Mouse (Mus musculus) heart, adult 2 months (tissue): ENCODE results near the gene Ppp2r5b. TPM values are rescaled to one million over a fixed set of nuclear protein-coding genes. Genes with fewer than 3 reads are reported as not detected.

Experiments
- DNase-seq, 2 experiments: peaks; one replicate each; pipeline ENCODE4 v3.0.0; 2021
- H3K27ac ChIP-seq: fragments of 200-600 bp; 2 replicates; pipeline ENCODE4 v1.8.1; 2022
- H3K27me3 ChIP-seq: fragments of 200-500 bp; 2 replicates; pipeline ENCODE4 v1.6.1; 2012; ENCODE audit warnings: mild to moderate bottlenecking, low read length, inconsistent platforms, mixed read lengths; ENCODE audit not compliant: control insufficient read depth, insufficient read depth
- H3K36me3 ChIP-seq: fragments of 200-500 bp; 2 replicates; pipeline ENCODE4 v1.6.1; 2012; ENCODE audit warnings: low read length, inconsistent platforms; ENCODE audit not compliant: control insufficient read depth, insufficient read depth
- H3K4me1 ChIP-seq: fragments of 200-500 bp; 2 replicates; pipeline ENCODE4 v1.6.1; 2011; ENCODE audit warnings: low read length; ENCODE audit not compliant: control insufficient read depth, insufficient read depth
- H3K4me3 ChIP-seq: fragments of 200-600 bp; 2 replicates; pipeline ENCODE4 v1.8.1; 2022
- H3K79me2 ChIP-seq: fragments of 200-500 bp; replicated peaks from 2 replicates; pipeline ENCODE4 v1.6.1; 2012; ENCODE audit warnings: mild to moderate bottlenecking, inconsistent platforms, low read length, moderate library complexity, mixed read lengths; ENCODE audit not compliant: control insufficient read depth, insufficient read depth
- H3K9ac ChIP-seq: fragments of 200-500 bp; 2 replicates; pipeline ENCODE4 v1.6.1; 2012; ENCODE audit warnings: low read depth, mild to moderate bottlenecking, control low read depth, inconsistent platforms, low read length, mixed read lengths
- CTCF ChIP-seq: fragments of 200-600 bp; IDR thresholded peaks from 2 replicates; pipeline ENCODE4 v1.8.1; 2022; ENCODE audit warnings: antibody characterized with exemption, mild to moderate bottlenecking, moderate library complexity
- EP300 ChIP-seq: fragments of 200-500 bp; IDR thresholded peaks from 2 replicates; pipeline ENCODE4 v1.6.1; 2011; ENCODE audit warnings: low read depth, low read length, control low read depth; ENCODE audit not compliant: insufficient read depth
- POLR2A ChIP-seq: fragments of 200-500 bp; IDR thresholded peaks from 2 replicates; pipeline ENCODE4 v1.6.1; 2011; ENCODE audit warnings: mild to moderate bottlenecking, low read depth, low read length, control low read depth; ENCODE audit not compliant: insufficient read depth
- WGBS: fragments of 180-500 bp; shearing (Covaris S2); methylation state at CpG from one replicate; pipeline ENCODE4 v1.1.7; 2018; 5-methylcytosine and 5-hydroxymethylcytosine counted together
- intact Hi-C: fragments of 180-260 bp; cut with DNase I; formaldehyde crosslinking; loops from one replicate; pipeline ENCODE4 v1.15.1; 2025
- polyA plus RNA-seq: library from polyadenylated mRNA; depleted of rRNA; stranded (reverse); fragments of >200 nt; gene quantifications from 2 replicates; pipeline ENCODE4 v1.2.3, GENCODE M21; 2012
- total RNA-seq, 2 experiments: library from RNA; stranded (reverse); gene quantifications; 2 replicates each; pipeline ENCODE4 v1.2.3; 2021

Ppp2r5b gene
- total and polyA plus RNA-seq, 3 experiments = 34.8 to 36.8 (median 35.1) TPM

DNA sequence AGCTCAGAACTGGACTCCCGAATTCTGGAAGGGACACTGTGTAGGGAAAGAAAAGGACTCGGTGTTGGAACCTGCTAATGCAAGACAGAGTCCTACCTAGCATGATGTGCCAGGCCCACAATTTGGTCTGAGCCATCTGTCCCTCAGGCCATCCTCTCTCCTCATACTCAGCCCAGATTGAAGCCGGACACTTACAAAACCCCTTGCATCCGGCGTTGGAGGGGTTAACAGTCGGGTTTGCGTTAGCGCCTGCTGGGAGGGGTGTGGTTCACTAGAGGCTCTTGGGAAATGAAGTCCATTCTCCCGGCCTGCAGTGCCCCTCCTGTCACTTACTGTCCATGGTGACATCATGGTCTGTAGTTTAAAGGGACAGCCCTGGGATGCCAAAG, 375 bp upstream of the Ppp2r5b start:
- Histone ChIP-seq H3K4me3 (peak overlapping the region; percentile 81), H3K36me3 (no peaks in the 10 kb centered on the region), H3K27ac (peak overlapping the region; percentile 99), H3K9ac (peak overlapping the region; percentile 79), H3K79me2 (no peaks in the 10 kb centered on the region), H3K4me1 (peaks cover 3% of the 10 kb centered on the region), H3K27me3 (no peaks in the 10 kb centered on the region)
- TF ChIP-seq EP300 (peak; percentile 77; the same call in 1 of the 2 replicates), POLR2A (peak; percentile 48; the same call in 1 of the 2 replicates), CTCF (no peak)
- intact Hi-C loops = loop anchor here (1.0 to 2.0 kb wide), 2 partner anchors 95 to 108 kb away; partner anchors contain the start of genes Arl2, Batf2 and Snx15
- DNase-seq = peak; percentile 88 to 91
- under 1% methylated on average over 9 of the region's 9 CpGs for WGBS

GRCm38 (mm10) chr19:6234337-6235083, 1.2 kb downstream of the Ppp2r5b start:
- no peaks in the 10 kb centered on the region for H3K27me3 ChIP-seq
- H3K4me1 ChIP-seq = peaks cover 3% of the 10 kb centered on the region
- no peaks in the 10 kb centered on the region for H3K79me2 ChIP-seq
- H3K27ac ChIP-seq = peak overlapping the region; percentile 99; the same call in 1 of the 2 replicates
- intact Hi-C loops = no loop called here
- peak overlapping the region; percentile 89 for H3K9ac ChIP-seq
- peak; percentile 32 to 45 for DNase-seq
- TF ChIP-seq POLR2A = no peak
- no peak for TF ChIP-seq CTCF
- no peak for TF ChIP-seq EP300
- H3K36me3 ChIP-seq = no peaks in the 10 kb centered on the region
- 73% methylated on average over 11 of the region's 11 CpGs for WGBS
- peak overlapping the region; percentile 81 for H3K4me3 ChIP-seq

DNA sequence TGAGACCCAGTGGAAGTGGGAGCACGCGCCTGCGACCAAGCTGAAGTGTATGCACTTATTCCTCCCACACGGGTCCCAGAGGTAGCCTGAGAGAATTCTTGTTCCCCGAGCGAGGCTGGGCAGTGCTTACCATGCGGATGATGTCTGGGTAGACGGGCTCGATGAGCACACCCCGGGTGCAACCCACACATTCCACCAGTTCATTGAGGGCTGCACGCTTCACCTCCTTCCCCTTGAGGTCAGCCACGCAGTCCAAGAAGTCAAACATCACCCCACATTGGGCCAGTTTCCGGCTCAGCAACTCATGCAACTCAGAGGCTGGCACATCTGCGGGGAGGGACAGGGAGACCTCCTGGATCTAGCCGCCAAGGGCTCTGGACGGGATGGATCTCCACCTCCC, 2.0 kb downstream of the Ppp2r5b start:
- no peak for DNase-seq
- intact Hi-C loops = no loop called here
- H3K79me2 ChIP-seq = no peaks in the 10 kb centered on the region
- H3K4me3 ChIP-seq = no peak overlapping the region
- no peak overlapping the region for H3K9ac ChIP-seq
- no peak for TF ChIP-seq CTCF
- no peaks in the 10 kb centered on the region for H3K27me3 ChIP-seq
- H3K27ac ChIP-seq = no peak overlapping the region
- 88% methylated on average over 16 of the region's 16 CpGs for WGBS
- H3K36me3 ChIP-seq = no peaks in the 10 kb centered on the region
- H3K4me1 ChIP-seq = peaks cover 3% of the 10 kb centered on the region

- H3K36me3 ChIP-seq = no peaks in the 10 kb centered on the region
These were observed 4.6 kb downstream of the Ppp2r5b start for GRCm38 (mm10) chr19:6231036-6231435.

GRCm38 (mm10) chr19:6230411-6230810, 5.3 kb downstream of the Ppp2r5b start:
- WGBS = 80% methylated on average over 4 of the region's 4 CpGs
- Histone ChIP-seq H3K4me3 (no peak overlapping the region), H3K27me3 (no peaks in the 10 kb centered on the region), H3K36me3 (no peaks in the 10 kb centered on the region), H3K4me1 (no peaks in the 10 kb centered on the region; the same call in 1 of the 2 replicates), H3K79me2 (no peaks in the 10 kb centered on the region), H3K27ac (no peak overlapping the region), H3K9ac (no peak overlapping the region)
- intact Hi-C loops = no loop called here
- DNase-seq = peak; percentile 32 to 45
- TF ChIP-seq EP300 = no peak
- TF ChIP-seq POLR2A = no peak
- TF ChIP-seq CTCF = no peak

More at GRCm38 (mm10) chr19:6231036-6231435, 4.6 kb downstream of the Ppp2r5b start:
- DNase-seq = no peak
- WGBS = 62% methylated on average over 2 of the region's 2 CpGs
- intact Hi-C loops = no loop called here
- H3K4me3 ChIP-seq = no peak overlapping the region
- H3K79me2 ChIP-seq = no peaks in the 10 kb centered on the region
- no peak for TF ChIP-seq CTCF
- H3K27ac ChIP-seq = no peak overlapping the region
- H3K9ac ChIP-seq = no peak overlapping the region
- H3K27me3 ChIP-seq = no peaks in the 10 kb centered on the region
- no peaks in the 10 kb centered on the region; the same call in 1 of the 2 replicates for H3K4me1 ChIP-seq

DNA sequence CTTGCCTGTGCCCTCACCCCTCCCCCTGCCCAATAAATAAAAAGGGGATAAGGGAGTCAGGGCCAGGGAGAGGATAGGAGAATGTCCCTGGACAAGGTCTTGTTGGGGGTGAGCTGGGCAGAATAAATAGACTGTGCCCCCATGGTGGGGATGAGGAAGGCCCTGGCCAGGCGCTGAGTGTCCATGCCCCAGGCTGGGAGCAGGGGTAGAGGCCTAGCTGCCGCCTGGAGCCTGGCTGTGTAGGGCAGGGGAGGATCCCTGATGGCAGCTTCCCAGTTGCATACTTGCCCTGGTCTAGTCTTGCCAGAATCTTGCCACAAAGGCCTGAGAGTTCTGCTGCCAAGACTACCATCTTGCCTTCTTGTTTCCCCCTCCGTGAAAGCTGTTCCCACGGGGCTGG, 7.8 kb downstream of the Ppp2r5b start:
- Histone ChIP-seq H3K4me3 (no peak overlapping the region), H3K36me3 (no peaks in the 10 kb centered on the region), H3K4me1 (no peaks in the 10 kb centered on the region), H3K9ac (no peak overlapping the region), H3K27me3 (no peaks in the 10 kb centered on the region), H3K79me2 (no peaks in the 10 kb centered on the region), H3K27ac (no peak overlapping the region)
- no peak for DNase-seq
- 78% methylated on average over 4 of the region's 4 CpGs for WGBS
- TF ChIP-seq EP300 (no peak), POLR2A (no peak), CTCF (no peak)
- intact Hi-C loops = no loop called here
